Mouse (Mus musculus) kidney, adult 2 months (tissue): Measurements from ENCODE around the gene Mab21l1. TPM values are rescaled to one million over a fixed set of nuclear protein-coding genes. Genes with fewer than 3 reads are reported as not detected.
A peak's percentile ranks its signal among the peaks of the same experiment; 100 is the strongest.

ENCODE experiments used
- DNase-seq: peaks from one replicate; pipeline ENCODE4 v3.0.0; 2021
- H3K27ac ChIP-seq: fragments of 200-500 bp; 2 replicates; pipeline ENCODE4 v1.5.1; 2012; ENCODE audit warnings: low read depth, low read length, control low read depth, inconsistent platforms; ENCODE audit not compliant: insufficient read depth
- H3K27me3 ChIP-seq: fragments of 200-500 bp; replicated peaks from 2 replicates; pipeline ENCODE4 v1.6.1; 2012; ENCODE audit warnings: mild to moderate bottlenecking, moderate library complexity, low read length, inconsistent platforms; ENCODE audit not compliant: control insufficient read depth, insufficient read depth
- H3K36me3 ChIP-seq: fragments of 200-500 bp; 2 replicates; pipeline ENCODE4 v1.6.1; 2012; ENCODE audit warnings: mild to moderate bottlenecking, moderate library complexity, low read length, inconsistent platforms; ENCODE audit not compliant: control insufficient read depth, insufficient read depth
- H3K4me1 ChIP-seq: fragments of 200-500 bp; 2 replicates; pipeline ENCODE4 v1.6.1; 2011; ENCODE audit warnings: low read length; ENCODE audit not compliant: control insufficient read depth, insufficient read depth
- H3K4me3 ChIP-seq: fragments of 200-500 bp; 2 replicates; pipeline ENCODE4 v1.5.1; 2011; ENCODE audit warnings: mild to moderate bottlenecking, low read depth, low read length, control low read depth; ENCODE audit not compliant: insufficient read depth
- CTCF ChIP-seq: fragments of 200-500 bp; conservative IDR thresholded peaks from 2 replicates; pipeline ENCODE4 v1.5.1; 2011; ENCODE audit warnings: low read depth, mild to moderate bottlenecking, control low read depth, low read length, moderate library complexity, mixed read lengths; ENCODE audit not compliant: insufficient read depth, insufficient read length
- POLR2A ChIP-seq: fragments of 200-500 bp; IDR thresholded peaks from one replicate; pipeline ENCODE4 v1.6.1; 2011; ENCODE audit warnings: low read depth, low read length, control low read depth
- WGBS: fragments of 180-500 bp; shearing (Covaris S2); methylation state at CpG from one replicate; pipeline ENCODE4 v1.1.7; 2018; 5-methylcytosine and 5-hydroxymethylcytosine counted together
- polyA plus RNA-seq: library from polyadenylated mRNA; depleted of rRNA; stranded (reverse); fragments of >200 nt; gene quantifications from 2 replicates; pipeline ENCODE4 v1.2.3, GENCODE M21; 2012

Mab21l1 gene
- polyA plus RNA-seq, 1 experiment: 0.08 TPM

- DNase-seq: no peak
- H3K27ac ChIP-seq: no peak overlapping the region
- WGBS: 54% methylated on average over 2 of the region's 2 CpGs
- no peaks in the 10 kb centered on the region for H3K27me3 ChIP-seq
- H3K4me3 ChIP-seq: no peak overlapping the region
- no peaks in the 10 kb centered on the region for H3K36me3 ChIP-seq
- no peaks in the 10 kb centered on the region for H3K4me1 ChIP-seq
- TF ChIP-seq POLR2A (no peak), CTCF (no peak)
Measured at GRCm38 (mm10) chr3:55818082-55818481, 35.8 kb downstream of the Mab21l1 start.

DNA sequence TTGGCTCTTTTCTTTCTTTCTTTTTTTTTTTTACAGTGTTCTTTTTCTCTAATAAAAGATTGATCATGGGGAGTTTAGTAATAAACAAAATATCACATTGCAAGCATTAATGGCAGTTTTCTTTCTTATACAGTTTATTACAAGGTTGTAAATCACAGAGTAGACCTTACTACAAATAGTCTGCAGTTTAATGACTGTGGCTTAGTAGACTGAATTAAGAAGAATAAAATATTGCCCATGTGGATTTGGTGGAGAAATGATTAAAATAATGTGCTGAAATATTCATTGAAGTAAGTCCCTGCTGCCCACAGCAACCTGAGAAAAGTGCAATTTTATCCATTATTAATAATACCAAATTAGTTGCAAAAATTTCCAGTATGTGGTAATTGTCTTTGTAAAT is 37.3 kb downstream of the Mab21l1 start:
- Histone ChIP-seq H3K36me3 (no peaks in the 10 kb centered on the region), H3K27ac (no peak overlapping the region), H3K27me3 (no peaks in the 10 kb centered on the region), H3K4me3 (no peak overlapping the region), H3K4me1 (no peaks in the 10 kb centered on the region)
- TF ChIP-seq POLR2A (no peak), CTCF (no peak)
- no peak for DNase-seq

DNA sequence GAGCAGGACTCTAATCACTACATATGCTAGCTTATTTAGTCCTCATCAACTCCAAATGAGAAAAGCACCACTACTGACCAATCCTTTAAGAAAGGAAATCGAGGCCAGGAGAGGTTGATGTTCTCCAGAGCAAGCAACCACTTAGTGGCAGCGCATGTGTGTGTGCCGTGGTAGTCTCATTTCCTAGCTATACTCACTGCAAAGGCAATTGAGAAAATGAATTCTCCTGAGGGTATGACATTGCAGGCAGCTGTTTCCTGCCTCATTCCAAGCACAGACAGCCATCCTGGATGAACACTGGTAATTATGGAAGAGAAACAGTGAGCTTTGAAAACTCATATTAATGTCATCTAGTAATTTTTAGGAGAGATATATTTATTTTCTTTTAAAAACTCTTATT is 42.6 kb downstream of the Mab21l1 start:
- no peak overlapping the region for H3K4me3 ChIP-seq
- DNase-seq: no peak
- H3K27me3 ChIP-seq: no peaks in the 10 kb centered on the region
- no peak overlapping the region for H3K27ac ChIP-seq
- TF ChIP-seq POLR2A: no peak
- TF ChIP-seq CTCF: no peak
- WGBS: 60% methylated on average over 3 of the region's 3 CpGs
- H3K4me1 ChIP-seq: no peaks in the 10 kb centered on the region
- H3K36me3 ChIP-seq: no peaks in the 10 kb centered on the region

- peak; percentile 23 for DNase-seq
- Histone ChIP-seq H3K4me3 (no peak overlapping the region), H3K36me3 (no peaks in the 10 kb centered on the region), H3K27ac (no peak overlapping the region), H3K4me1 (no peaks in the 10 kb centered on the region), H3K27me3 (no peaks in the 10 kb centered on the region)
- TF ChIP-seq CTCF (no peak), POLR2A (no peak)
- WGBS: 55% methylated on average over 10 of the region's 10 CpGs
Measured at GRCm38 (mm10) chr3:55828481-55829256, 46.4 kb downstream of the Mab21l1 start.

GRCm38 (mm10) chr3:55830226-55830625 is 47.9 kb downstream of the Mab21l1 start:
- H3K36me3 ChIP-seq: no peaks in the 10 kb centered on the region
- H3K4me3 ChIP-seq: no peak overlapping the region
- H3K27ac ChIP-seq: no peak overlapping the region
- H3K4me1 ChIP-seq: no peaks in the 10 kb centered on the region
- no peaks in the 10 kb centered on the region for H3K27me3 ChIP-seq
- no peak for TF ChIP-seq CTCF
- no peak for TF ChIP-seq POLR2A
- no peak for DNase-seq
- 71% methylated on average over 5 of the region's 5 CpGs for WGBS
